Mouse (Mus musculus) ES-CJ7 (cell line): ENCODE data around the gene Olfr113.
"Not testable (repeated sequence)": the region's sequence is repeated elsewhere in the genome, so short reads cannot be mapped to it uniquely, and the experiment has no call there.

Source experiments
- DNase-seq: peaks from one replicate; pipeline ENCODE4 v3.0.0; 2011; ENCODE audit warnings: low read depth, low spot score

The Olfr113 gene

DNA sequence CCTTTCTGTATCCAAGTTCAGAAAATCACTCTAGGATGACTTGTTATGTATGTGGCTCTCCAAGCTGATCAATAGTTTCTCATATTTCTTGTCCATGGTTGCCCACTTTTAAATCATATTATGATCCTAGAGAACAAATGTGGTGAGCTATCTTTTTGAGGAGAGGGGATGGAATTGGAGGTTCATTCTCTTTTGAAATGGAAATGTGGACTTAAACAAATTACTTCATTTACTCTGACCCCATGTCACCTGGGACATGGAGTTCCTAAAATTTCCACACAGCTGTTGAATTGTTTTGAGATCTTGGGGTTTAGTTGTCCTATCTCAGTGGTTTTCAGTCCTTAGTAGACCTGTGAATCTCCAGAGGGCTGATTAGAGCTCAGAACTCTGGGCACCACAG, at the start of gene Olfr113:
Gene Olfr113 (minus strand): TSS at position 101 of the 400 bp plus-strand sequence.
- no peak for DNase-seq

- no peak for DNase-seq
Observed at GRCm38 (mm10) chr17:37627009-37627408, 49.5 kb upstream of the Olfr113 start, which contains the start of the genes Olfr115 and Olfr116. Olfr115 (minus strand) TSS chr17:37627109. Olfr116 (minus strand) TSS chr17:37627199.

DNA sequence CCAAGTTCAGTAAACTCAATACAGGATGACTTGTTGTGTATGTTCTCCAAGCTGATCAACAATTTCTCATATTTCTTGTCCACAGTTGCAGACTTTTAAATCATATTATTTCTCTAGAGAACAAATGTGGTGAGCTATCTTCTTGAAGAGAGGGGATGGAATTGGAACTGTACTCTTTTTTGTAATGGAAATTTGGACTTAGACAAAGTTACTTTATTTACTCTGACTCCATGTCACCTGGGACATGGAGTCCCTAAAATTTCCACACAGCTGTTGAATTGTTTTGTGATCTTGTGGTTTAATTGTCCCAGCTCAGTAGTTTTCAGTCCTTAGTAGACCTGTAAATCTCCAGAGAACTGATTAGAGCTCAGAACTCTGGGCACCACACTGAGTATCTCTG, 15.2 kb upstream of the Olfr113 start, which contains the start of gene Olfr114:
Gene Olfr114 (minus strand): TSS at position 101 of the 400 bp plus-strand sequence.
- no peak for DNase-seq

DNA sequence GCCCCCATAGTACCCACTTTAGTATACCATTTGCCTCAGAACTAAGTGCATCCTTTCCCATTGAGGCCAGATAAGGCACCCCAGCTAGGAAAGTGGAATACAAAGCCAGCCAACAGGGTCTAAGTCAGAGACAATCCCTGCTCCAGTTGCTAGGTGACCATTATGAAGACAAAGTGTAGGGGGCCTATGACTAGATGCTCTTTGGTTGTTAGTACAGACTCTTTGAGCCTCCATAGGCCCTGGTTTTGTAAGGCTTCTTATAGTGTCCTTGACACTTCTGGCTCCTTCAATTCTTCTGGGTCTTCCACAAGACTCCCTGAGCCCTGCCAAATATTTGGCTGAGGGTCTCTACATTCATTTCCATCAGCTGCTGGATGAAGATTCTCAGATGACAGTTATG, 8.1 kb downstream of the Olfr113 start, which contains the start of gene Olfr112:
Gene Olfr112 (minus strand): TSS at position 101 of the 400 bp plus-strand sequence.
- DNase-seq, result no peak

DNA sequence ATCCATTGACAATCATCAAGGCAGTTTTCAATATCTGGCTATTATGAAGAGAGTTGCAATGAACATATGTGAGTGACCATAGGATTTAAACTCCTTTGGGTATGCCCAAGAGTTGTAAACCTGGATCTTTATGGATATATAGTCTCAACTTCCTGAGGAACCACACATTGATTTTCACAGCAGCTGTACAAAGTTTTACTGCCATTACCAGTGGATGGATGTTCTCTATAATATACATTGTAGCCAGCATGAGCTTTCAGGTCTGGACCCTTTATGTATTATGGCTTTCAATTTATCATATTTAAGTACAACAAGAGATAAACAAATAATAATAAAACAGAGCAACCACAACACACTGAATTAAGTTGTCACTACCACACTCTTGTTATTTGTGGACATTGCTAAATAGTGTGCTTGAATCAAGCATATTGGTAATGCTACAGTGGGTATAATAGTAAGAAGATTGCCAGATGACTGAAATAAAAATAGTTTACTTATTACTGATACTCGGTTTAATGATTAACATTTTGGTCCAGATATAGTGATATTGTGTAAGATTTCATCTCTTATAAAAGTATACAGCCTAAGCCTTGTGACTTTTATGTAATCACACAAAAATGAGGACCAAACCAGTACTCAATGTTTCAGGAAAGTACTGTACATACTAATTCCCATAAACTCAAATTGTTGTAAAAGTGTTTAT, 18.4 kb downstream of the Olfr113 start:
- DNase-seq, result no peak

DNA sequence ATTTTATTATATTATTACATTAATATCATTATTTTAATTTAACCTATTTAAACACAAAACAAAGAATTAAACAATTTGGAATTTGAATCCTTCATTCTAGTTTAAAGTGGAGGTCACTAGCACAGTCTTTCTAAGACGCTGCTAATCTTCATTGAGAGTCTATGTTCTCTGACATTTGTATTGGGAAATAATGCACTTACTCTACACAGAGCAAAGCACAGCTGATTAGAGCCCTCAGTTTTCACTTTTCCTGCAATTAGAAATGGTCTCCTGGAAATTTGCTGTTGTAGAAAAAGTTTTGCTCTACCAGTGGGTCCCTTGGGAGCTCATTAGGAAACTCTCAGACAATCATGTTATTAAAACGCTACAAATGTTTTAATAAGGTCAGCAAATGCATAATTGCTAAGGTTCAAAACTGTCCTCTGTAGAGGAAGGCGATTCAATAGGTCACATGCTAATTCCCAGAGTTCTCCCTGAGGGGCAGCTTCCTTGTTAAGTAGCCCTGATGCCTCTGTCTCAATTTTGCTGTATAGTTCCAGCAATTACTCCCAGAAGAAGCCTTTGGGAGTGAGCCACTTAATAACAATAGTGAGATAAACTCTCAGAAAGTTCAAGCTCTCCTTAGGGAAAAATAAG, 33.5 kb downstream of the Olfr113 start:
- DNase-seq, result no peak

DNA sequence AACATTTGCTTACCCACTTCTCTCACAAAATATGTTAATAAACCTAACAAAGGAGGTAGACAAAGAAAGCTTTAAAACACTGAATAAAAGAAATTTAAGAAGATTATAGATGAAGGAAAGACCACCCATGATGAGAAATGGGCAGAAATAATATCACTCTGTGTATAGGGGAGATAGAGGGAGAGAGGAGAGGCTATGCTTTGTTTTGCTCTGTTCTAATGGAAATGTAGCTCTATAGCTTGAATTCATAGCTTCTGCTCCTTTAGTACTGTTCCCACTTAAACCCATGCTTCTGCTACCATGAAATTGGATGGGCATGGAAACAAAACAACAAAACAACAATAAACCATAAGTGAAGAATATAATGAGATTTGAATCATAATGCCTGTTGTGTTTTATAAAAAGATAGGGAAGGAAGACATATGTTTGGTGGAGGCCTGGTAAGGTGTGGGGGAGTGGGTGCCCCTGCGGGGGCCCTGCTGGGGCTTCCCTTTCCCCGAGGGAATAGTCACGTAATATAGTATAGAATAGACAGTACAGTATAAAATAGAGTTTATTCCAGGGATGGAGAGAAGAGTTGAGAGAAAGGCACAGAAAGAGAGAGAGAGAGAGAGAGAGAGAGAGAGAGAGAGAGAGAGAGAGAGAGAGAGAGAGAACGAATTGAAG, 35.9 kb downstream of the Olfr113 start:
- DNase-seq, result no peak

DNA sequence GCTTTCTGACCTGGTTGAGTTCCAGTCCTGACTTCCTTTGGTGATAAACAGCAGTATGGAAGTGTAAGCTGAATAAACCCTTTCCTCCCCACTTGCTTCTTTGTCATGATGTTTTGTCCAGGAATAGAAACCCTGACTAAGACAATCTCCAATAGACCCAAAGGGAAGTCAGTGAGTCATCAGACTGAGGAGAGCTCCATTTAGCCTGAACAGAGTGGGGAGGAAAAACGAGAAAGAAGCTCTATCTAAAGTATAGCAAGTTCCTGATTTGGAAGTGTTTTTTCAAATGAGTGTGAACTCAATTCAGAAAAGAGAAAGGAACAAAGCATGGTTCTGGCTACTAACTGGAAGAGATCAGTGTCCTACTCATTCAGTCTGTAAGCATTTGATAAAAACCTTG, 39.0 kb downstream of the Olfr113 start:
- DNase-seq, result not testable (repeated sequence)

DNA sequence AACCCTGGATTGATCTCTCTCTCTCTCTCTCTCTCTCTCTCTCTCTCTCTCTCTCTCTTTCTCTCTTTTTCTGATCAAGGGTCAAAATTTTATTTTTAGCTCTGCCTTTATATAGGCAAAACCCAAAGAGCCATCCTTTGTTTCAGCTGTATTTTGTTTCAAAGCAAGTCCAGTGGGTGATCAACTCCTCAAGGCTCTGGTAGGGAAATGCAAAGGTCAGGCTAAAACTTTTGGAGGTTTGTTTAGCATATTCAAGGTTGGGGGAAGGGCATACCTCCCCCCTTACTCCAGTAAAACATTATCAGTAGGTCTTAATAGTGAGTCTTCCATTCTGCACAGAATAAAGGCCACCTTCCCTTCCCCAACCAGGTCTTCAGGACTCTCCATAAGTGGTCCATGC, 42.3 kb downstream of the Olfr113 start:
- DNase-seq, result peak; percentile 88

GRCm38 (mm10) chr17:37525427-37525826, 52.0 kb downstream of the Olfr113 start:
- not testable (repeated sequence) for DNase-seq

- not testable (repeated sequence) for DNase-seq
Observed at GRCm38 (mm10) chr17:37524612-37525011, 52.9 kb downstream of the Olfr113 start.
